Comparison of ENCODE assay signal across 27 mouse cellular contexts in genomic region chr1:187698201-187698600, GRCm38 (mm10).
DNase-seq lines count a peak whose midpoint lies in the region; ATAC-seq lines count a peak whose summit lies in the region.
"Had no signal": no experiment of that assay in that cellular context is flagged by ENCODE, and none has a peak within 500 bp of the region (broad histone marks: within the 10 kb centered on the region; RNA-seq: fewer than 3 reads in every experiment).

No protein-coding gene starts in this region.

- no peak overlapping the region for H3K4me3 ChIP-seq in heart, embryonic 12.5 days
- H3K4me3 ChIP-seq: embryonic facial prominence, embryonic 12.5 days; forebrain, embryonic 15.5 days; hindbrain, embryonic 13.5 days; limb, embryonic 12.5 days; lung, embryonic 15.5 days had no signal

- H3K9ac ChIP-seq in heart, embryonic 12.5 days: no peak overlapping the region
- H3K9ac ChIP-seq: embryonic facial prominence, embryonic 12.5 days; forebrain, embryonic 15.5 days; hindbrain, embryonic 13.5 days; limb, embryonic 12.5 days; lung, embryonic 15.5 days had no signal

- 79% methylated on average over 9 of the region's 9 CpGs for WGBS in heart, embryonic 12.5 days

- no peak for ATAC-seq in heart, embryonic 12.5 days (ENCODE audit: insufficient number of reproducible peaks, low FRiP score)
- ATAC-seq: forebrain, embryonic 15.5 days; intestine, embryonic 16.5 days; midbrain, embryonic 16.5 days had no signal

- no peak overlapping the region for H3K27ac ChIP-seq in heart, embryonic 12.5 days (ENCODE audit: poor library complexity, severe bottlenecking)
- H3K27ac ChIP-seq: embryonic facial prominence, embryonic 12.5 days; forebrain, embryonic 15.5 days; hindbrain, embryonic 13.5 days; kidney, postnatal 0 days; limb, embryonic 12.5 days; lung, embryonic 15.5 days had no signal

- H3K36me3 ChIP-seq in heart, embryonic 12.5 days: no peaks in the 10 kb centered on the region
- H3K36me3 ChIP-seq: embryonic facial prominence, embryonic 12.5 days; forebrain, embryonic 15.5 days; hindbrain, embryonic 13.5 days; limb, embryonic 12.5 days; lung, embryonic 15.5 days had no signal

- DNase-seq in cerebellum, postnatal 10 days: peak; percentile 76 to 81
- no peak for DNase-seq in cerebellum, adult 11-12 months
- DNase-seq in heart, adult 11 months: peak; percentile 97
- DNase-seq in heart, adult 9 months (ENCODE audit: low spot score in 2 of 2): peak; percentile 61 to 62
- peak; percentile 50 to 69 for DNase-seq in heart, postnatal 14 days
- DNase-seq in adipocyte (ENCODE audit: low spot score): no peak
- DNase-seq in right cerebral cortex, postnatal 10 days (ENCODE audit: low spot score in 2 of 2): no peak
- DNase-seq: B cell, adult 2 months; cerebellum, adult 11 months; cerebellum, postnatal 36 days; embryo, embryonic 11 days; kidney, adult 8-10 months; layer of hippocampus, adult 9-11 months; lung, postnatal 36 days; spleen, adult 18-20 months; thymus, postnatal 14 days had no signal

- H3K4me2 ChIP-seq in heart, embryonic 12.5 days: no peak overlapping the region
- H3K4me2 ChIP-seq: embryonic facial prominence, embryonic 12.5 days; forebrain, embryonic 15.5 days; hindbrain, embryonic 13.5 days; limb, embryonic 12.5 days; liver, embryonic 11.5 days; lung, embryonic 15.5 days; midbrain, embryonic 11.5 days had no signal

- 0 out of 2 replicates have a peak, but pooled peaks cover 3% of the 10 kb centered on the region for H3K9me3 ChIP-seq in heart, embryonic 12.5 days (replicated peaks)
- H3K9me3 ChIP-seq: embryonic facial prominence, embryonic 12.5 days; forebrain, embryonic 15.5 days; hindbrain, embryonic 13.5 days; limb, embryonic 12.5 days; lung, embryonic 15.5 days had no signal

- intact Hi-C loops in heart, postnatal 14 days (cut with DNase I): no loop called here

- peaks cover 7% of the 10 kb centered on the region for H3K4me1 ChIP-seq in heart, embryonic 12.5 days (replicated peaks)
- H3K4me1 ChIP-seq: lung, embryonic 15.5 days had no signal

- no peaks in the 10 kb centered on the region for H3K27me3 ChIP-seq in heart, embryonic 12.5 days (replicated peaks)
- H3K27me3 ChIP-seq: embryonic facial prominence, embryonic 12.5 days; forebrain, embryonic 15.5 days; hindbrain, embryonic 13.5 days; limb, embryonic 12.5 days; lung, embryonic 15.5 days had no signal

Comparison
In these comparisons a context has a peak if more than half of its experiments do, and no peak if none do; other contexts are left out.
1. DNase-seq: peak in cerebellum, postnatal 10 days (2 of 2), heart, adult 11 months (single experiment), heart, adult 9 months (2 of 2) and heart, postnatal 14 days (2 of 2); none in cerebellum, adult 11-12 months (single experiment), adipocyte (single experiment) and right cerebral cortex, postnatal 10 days (0 of 2).